Mouse (Mus musculus) kidney, embryonic 15.5 days (tissue): ENCODE data around the gene Bcl10. TPM values are rescaled to one million over a fixed set of nuclear protein-coding genes. Genes with fewer than 3 reads are reported as not detected.
A peak's percentile ranks its signal among the peaks of the same experiment; 100 is the strongest.

Experiments used
- ATAC-seq: fragments of 200-750 bp; cut with Nextera tagmentation; replicated peaks from 2 replicates; pipeline ENCODE4 v1.8.0; 2017; ENCODE audit warnings: moderate TSS enrichment; ENCODE audit not compliant: low FRiP score
- H3K27ac ChIP-seq: fragments of 300-500 bp; sonication (generic); 2 replicates; pipeline ENCODE4 v1.5.1; 2015; ENCODE audit warnings: mild to moderate bottlenecking, inconsistent platforms
- H3K27me3 ChIP-seq: fragments of 300-500 bp; sonication (generic); 2 replicates; pipeline ENCODE4 v1.6.1; 2015; ENCODE audit warnings: inconsistent platforms
- H3K36me3 ChIP-seq: fragments of 300-500 bp; sonication (generic); 2 replicates; pipeline ENCODE4 v1.6.1; 2015; ENCODE audit warnings: inconsistent platforms
- H3K4me1 ChIP-seq: fragments of 300-500 bp; sonication (generic); 2 replicates; pipeline ENCODE4 v1.6.1; 2015; ENCODE audit warnings: inconsistent platforms
- H3K4me2 ChIP-seq: fragments of 300-500 bp; sonication (generic); 2 replicates; pipeline ENCODE4 v1.6.1; 2015; ENCODE audit warnings: moderate library complexity, mild to moderate bottlenecking, inconsistent platforms
- H3K4me3 ChIP-seq: fragments of 300-500 bp; sonication (generic); replicated peaks from 2 replicates; pipeline ENCODE4 v1.5.1; 2015; ENCODE audit warnings: mild to moderate bottlenecking, inconsistent platforms
- H3K9ac ChIP-seq: fragments of 300-500 bp; sonication (generic); 2 replicates; pipeline ENCODE4 v1.6.1; 2015; ENCODE audit warnings: mild to moderate bottlenecking, inconsistent platforms
- H3K9me3 ChIP-seq: fragments of 300-500 bp; sonication (generic); replicated peaks from 2 replicates; pipeline ENCODE4 v1.6.1; 2016; ENCODE audit warnings: inconsistent platforms
- WGBS: fragments of 180-500 bp; shearing (Covaris S2); methylation state at CpG from one replicate; pipeline ENCODE4 v1.1.7; 2015; ENCODE audit warnings: mixed read lengths; 5-methylcytosine and 5-hydroxymethylcytosine counted together
- polyA plus RNA-seq: library from polyadenylated mRNA; unstranded; fragments of >200 nt; fragmentation: Nextera tagmentation; extraction: Ambion mirVana; gene quantifications from 2 replicates; pipeline ENCODE4 v1.2.1, GENCODE M21; 2015

Bcl10 gene
- polyA plus RNA-seq, 1 experiment from 2014 or later = 53.5 TPM

DNA sequence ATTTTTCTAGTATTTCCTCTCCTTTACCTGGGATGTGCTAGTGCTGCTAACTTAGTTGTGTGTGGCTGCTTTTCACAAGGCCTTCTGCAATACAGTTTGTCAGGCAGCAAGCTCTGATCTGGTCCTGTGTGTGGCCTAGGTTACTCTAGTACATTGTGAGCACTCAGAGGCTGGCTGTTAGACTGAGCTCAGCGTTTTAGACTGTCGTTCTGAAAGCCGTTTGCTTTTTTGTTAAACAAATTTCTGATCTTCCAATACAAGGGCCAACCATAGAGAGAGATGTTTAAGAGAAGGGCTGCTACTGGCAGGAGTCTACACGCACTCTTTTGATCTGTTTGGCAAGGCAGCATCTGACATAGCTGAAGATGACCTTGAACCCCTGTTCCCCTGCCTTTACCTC lies 17.4 kb downstream of the Bcl10 start:
- no peaks in the 10 kb centered on the region for H3K27me3 ChIP-seq
- no peak overlapping the region for H3K4me3 ChIP-seq
- H3K36me3 ChIP-seq = peaks cover 47% of the 10 kb centered on the region
- WGBS = 90% methylated on average over 4 of the region's 4 CpGs
- no peak overlapping the region for H3K9ac ChIP-seq
- H3K4me1 ChIP-seq = peaks cover 37% of the 10 kb centered on the region
- peak overlapping the region; percentile 77; the same call in 1 of the 2 replicates for H3K4me2 ChIP-seq
- no peak overlapping the region for H3K27ac ChIP-seq
- no peaks in the 10 kb centered on the region for H3K9me3 ChIP-seq
- ATAC-seq = no peak

DNA sequence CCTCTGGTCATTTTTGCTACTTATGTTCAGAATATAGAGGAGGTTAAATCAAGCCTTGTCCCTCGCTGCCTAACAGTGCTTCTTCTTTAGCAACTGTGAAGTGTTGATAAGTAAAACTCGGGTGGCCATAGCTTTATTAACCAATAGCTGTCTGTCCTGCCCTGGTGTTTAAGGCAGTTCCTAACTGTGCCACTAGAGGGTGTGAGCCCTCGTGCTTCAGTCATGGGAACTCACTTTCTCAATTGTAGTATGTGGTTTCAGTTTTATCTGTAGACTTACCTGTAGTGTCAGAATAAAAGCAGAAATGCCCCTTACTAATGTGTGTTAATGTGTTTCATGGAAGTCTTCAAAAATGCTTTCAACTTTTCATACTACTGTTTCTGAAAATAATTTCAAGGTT lies 19.4 kb downstream of the Bcl10 start:
- ATAC-seq = no peak
- H3K9me3 ChIP-seq = no peaks in the 10 kb centered on the region
- peaks cover 37% of the 10 kb centered on the region for H3K4me1 ChIP-seq

DNA sequence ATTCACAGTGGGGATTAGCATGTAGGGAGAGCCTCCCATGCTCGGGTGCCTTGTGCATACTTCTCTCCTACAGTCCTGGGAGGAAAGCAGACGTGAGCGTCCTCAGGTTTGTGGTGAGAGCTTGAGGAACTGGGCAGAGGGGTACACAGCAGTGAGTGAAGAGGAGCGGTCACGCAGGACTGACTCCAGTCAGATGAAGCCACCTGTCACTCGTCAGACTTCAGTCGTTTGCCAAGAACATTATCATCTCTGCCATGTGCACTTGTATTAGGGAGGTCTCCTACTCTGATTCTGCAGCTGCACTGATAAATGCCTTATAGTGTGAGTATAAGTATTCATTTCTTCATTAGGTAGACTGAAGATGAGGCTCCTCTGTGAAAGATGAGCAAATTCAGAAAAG lies 21.7 kb downstream of the Bcl10 start:
- 84% methylated on average over 7 of the region's 7 CpGs for WGBS
- no peak overlapping the region for H3K9ac ChIP-seq
- H3K27me3 ChIP-seq = no peaks in the 10 kb centered on the region
- no peak for ATAC-seq
- no peak overlapping the region for H3K27ac ChIP-seq
- H3K36me3 ChIP-seq = peaks cover 50% of the 10 kb centered on the region
- peaks cover 23% of the 10 kb centered on the region for H3K4me1 ChIP-seq
- H3K9me3 ChIP-seq = no peaks in the 10 kb centered on the region
- no peak overlapping the region for H3K4me2 ChIP-seq
- no peak overlapping the region for H3K4me3 ChIP-seq

More for the DNA sequence above, 19.4 kb downstream of the Bcl10 start:
- Histone ChIP-seq H3K27ac (no peak overlapping the region), H3K4me3 (no peak overlapping the region), H3K9ac (no peak overlapping the region), H3K36me3 (peaks cover 51% of the 10 kb centered on the region), H3K4me2 (no peak overlapping the region), H3K27me3 (no peaks in the 10 kb centered on the region)
- WGBS = 13% methylated on average over 3 of the region's 3 CpGs

DNA sequence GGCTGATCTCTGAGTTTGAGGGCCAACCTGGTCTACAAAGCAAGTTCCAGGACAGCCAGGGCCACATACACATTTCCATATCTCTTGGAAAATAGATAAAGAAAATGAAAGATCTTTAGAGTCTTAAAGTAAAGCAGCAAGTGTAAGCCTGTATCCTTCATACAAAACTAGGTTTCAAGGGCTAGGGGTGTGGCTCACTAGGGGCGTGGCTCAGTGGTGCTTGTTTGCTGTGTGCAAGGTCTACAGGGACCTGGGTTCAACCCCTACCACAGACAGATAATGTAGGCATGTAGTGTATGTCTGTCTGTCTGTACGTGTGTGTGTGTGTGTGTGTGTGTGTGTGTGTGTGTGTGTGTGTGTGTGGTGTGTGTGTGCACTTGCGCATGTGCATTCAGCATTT lies 23.3 kb downstream of the Bcl10 start:
- 75% methylated on average over 3 of the region's 3 CpGs for WGBS
- no peaks in the 10 kb centered on the region for H3K27me3 ChIP-seq
- peaks cover 38% of the 10 kb centered on the region for H3K36me3 ChIP-seq

DNA sequence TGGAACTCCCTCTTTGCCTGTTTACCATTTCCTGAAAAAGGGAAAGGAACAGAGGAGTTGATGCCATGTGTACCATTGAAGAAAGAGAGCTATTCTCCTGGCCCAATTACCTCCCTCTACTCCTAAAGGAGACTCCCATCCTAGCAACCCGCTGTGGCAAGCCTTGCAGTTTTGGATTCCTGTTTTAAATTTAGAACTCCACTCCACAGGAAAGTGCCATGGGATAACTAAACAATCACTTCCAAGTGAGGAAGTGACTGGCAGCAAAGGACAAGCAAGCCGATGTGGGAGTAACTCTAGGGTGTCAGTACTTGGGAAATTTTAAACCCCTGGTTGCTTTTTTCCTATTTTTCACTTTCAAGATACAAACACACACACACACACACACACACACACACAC lies 24.1 kb downstream of the Bcl10 start:
- Histone ChIP-seq H3K9me3 (no peaks in the 10 kb centered on the region), H3K27me3 (no peaks in the 10 kb centered on the region), H3K4me1 (peaks cover 20% of the 10 kb centered on the region), H3K4me3 (no peak overlapping the region), H3K27ac (no peak overlapping the region), H3K4me2 (no peak overlapping the region), H3K36me3 (peaks cover 31% of the 10 kb centered on the region), H3K9ac (no peak overlapping the region)
- ATAC-seq = no peak
- 44% methylated on average over 2 of the region's 2 CpGs for WGBS

More for the DNA sequence above, 23.3 kb downstream of the Bcl10 start:
- Histone ChIP-seq H3K9ac (no peak overlapping the region), H3K4me2 (no peak overlapping the region), H3K4me1 (peaks cover 24% of the 10 kb centered on the region), H3K4me3 (no peak overlapping the region), H3K9me3 (no peaks in the 10 kb centered on the region), H3K27ac (no peak overlapping the region)
- no peak for ATAC-seq

DNA sequence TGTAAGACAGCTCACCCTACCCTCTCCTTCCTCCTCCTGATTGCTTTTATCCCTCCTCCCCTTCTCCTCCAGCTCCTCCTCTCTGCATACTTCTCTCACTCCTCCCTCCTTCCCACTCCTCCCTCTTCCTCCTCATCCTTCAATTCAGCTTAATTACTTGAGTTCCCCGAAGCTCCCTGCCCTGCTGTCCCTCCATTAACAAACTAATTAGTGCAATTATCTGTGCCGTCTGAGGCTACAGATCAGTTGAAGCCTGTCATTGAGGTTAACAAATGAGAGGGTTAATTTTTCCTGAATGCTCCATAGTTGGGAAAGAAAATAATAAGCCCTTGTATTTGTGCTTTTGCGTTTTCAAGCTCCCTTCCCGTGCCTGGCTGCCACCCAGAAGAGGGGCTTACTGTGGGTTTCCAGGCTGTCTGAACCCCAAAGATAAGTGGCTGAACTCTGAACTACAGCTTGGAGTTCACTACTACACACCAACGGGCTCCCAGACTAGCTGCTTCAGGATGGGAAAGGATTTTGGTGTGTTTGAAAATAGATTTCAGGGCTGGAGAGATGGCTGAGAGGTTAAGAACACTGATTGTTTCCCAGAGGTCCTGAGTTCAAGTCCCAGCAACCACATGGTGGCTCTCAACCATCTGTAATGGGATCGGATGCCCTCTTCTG lies 25.1 kb downstream of the Bcl10 start:
- H3K4me1 ChIP-seq = peaks cover 15% of the 10 kb centered on the region
- no peak overlapping the region for H3K9ac ChIP-seq
- no peaks in the 10 kb centered on the region for H3K27me3 ChIP-seq
- 30% methylated on average over 6 of the region's 6 CpGs for WGBS
- ATAC-seq = no peak
- no peaks in the 10 kb centered on the region for H3K9me3 ChIP-seq
- H3K4me3 ChIP-seq = no peak overlapping the region
- no peak overlapping the region for H3K27ac ChIP-seq
- H3K36me3 ChIP-seq = peaks cover 25% of the 10 kb centered on the region
- H3K4me2 ChIP-seq = no peak overlapping the region

DNA sequence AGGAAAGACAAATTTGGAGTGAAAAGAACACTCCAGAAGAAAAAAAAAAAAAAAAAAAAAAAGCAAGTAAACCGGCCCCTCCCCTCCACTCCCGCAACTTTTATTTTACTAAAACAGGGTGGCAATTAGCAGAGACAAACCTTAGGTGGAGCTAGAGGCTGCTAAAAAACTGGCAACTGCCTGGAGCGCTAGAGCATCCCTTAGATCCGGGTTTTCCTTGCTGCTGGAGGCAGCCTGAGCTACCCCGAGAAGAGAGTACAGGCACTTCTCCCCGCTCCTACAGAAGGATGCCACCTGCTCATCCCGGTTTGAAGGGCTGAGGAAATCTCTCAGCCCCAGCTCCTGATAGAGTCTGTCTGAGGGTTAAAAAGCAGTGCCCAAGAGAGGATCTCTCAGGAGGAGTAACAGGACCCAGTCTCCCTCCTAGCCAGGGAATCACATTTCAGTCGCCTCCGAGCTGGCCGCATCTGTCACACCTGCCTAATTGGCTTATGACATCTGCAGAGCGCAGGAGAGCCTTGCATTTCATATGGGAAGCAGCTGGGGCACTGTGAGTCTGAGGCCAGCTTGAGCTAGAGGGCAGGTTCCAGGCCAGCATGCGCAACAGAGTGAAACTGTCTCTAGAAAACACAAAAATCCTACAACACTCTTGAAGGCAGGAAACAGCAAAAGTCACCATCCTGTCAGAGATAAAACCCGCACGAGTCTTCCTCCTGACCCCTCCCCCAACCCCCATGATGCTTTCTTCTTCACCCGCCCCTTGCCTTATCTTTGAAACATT lies 27.6 kb downstream of the Bcl10 start:
- peak overlapping the region; percentile 22 for H3K4me3 ChIP-seq

DNA sequence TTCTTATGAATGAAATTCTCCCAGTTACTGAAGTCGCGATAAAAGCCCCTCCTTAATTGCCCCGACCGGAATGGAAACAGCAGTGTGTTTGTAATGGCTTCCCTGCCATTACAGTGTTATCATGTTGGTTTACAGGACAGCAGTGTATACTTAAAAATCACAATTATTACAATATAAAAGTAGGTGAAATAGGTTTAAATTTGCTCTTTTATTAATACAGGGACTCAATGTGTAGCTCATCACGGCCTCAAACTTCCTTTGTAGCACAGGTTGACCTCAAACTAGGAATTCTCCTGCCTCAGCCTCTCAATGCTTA lies 28.2 kb downstream of the Bcl10 start:
- H3K9me3 ChIP-seq = no peaks in the 10 kb centered on the region
- 48% methylated on average over 5 of the region's 5 CpGs for WGBS
- no peak for ATAC-seq
- peaks cover 9% of the 10 kb centered on the region for H3K4me1 ChIP-seq
- H3K27ac ChIP-seq = no peak overlapping the region
- H3K36me3 ChIP-seq = no peaks in the 10 kb centered on the region
- H3K27me3 ChIP-seq = no peaks in the 10 kb centered on the region
- no peak overlapping the region for H3K9ac ChIP-seq
- H3K4me3 ChIP-seq = no peak overlapping the region
- peak overlapping the region; percentile 56; the same call in 1 of the 2 replicates for H3K4me2 ChIP-seq

More for the DNA sequence above, 27.6 kb downstream of the Bcl10 start:
- Histone ChIP-seq H3K4me2 (peak overlapping the region; percentile 56), H3K27ac (no peak overlapping the region; the same call in 1 of the 2 replicates), H3K36me3 (peaks cover 2% of the 10 kb centered on the region), H3K9ac (peak overlapping the region; percentile 33; the same call in 1 of the 2 replicates), H3K27me3 (no peaks in the 10 kb centered on the region), H3K9me3 (no peaks in the 10 kb centered on the region), H3K4me1 (peaks cover 9% of the 10 kb centered on the region)
- WGBS = 9% methylated on average over 15 of the region's 15 CpGs
- peak; percentile 87 for ATAC-seq

DNA sequence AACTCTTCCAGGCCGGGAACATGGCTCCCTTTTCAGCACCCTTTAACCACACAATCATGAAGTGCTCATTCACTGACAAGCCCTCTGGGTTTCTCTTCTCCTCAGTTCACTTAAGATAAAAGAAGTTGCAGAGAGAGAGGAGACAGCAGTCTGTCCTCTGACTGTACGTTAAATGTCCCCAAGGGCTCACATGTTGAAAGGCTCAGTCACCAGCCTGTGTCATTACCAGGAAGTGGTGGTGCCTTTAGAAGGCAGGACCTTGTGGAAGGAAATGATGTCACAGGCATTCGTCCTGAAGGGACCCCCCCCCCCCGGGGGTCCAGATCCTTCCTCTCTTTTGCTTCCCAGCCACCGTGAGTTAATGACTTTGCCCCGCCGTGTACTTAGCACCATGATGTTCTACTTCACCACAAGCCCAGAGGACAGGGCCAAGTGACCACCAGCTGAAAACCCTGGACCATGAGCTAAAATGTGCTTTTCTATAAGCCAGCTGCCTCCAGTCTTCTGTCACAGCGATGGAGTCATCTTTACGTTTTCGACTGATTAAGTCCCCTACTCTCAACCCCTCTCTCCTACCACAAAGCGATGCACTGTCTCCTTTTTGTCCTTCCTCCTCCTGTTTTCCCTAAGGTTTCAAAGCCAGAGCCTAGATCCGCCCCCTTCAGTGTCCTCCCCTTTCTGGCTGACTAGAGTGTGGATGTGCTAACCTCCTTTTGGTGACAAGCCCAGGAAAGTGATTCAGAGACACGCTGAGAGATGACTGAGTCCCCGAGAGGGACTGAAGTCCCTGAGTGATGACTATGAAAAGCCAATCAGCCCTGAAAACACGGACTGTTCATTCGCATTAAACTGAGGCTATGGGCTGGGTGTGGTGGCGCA lies 28.9 kb downstream of the Bcl10 start:
- no peaks in the 10 kb centered on the region for H3K9me3 ChIP-seq
- H3K27ac ChIP-seq = no peak overlapping the region
- no peaks in the 10 kb centered on the region for H3K36me3 ChIP-seq
- no peaks in the 10 kb centered on the region for H3K27me3 ChIP-seq
- H3K4me3 ChIP-seq = no peak overlapping the region
- H3K4me2 ChIP-seq = no peak overlapping the region
- WGBS = 72% methylated on average over 17 of the region's 17 CpGs
- H3K4me1 ChIP-seq = peaks cover 9% of the 10 kb centered on the region
- ATAC-seq = no peak
- H3K9ac ChIP-seq = no peak overlapping the region

DNA sequence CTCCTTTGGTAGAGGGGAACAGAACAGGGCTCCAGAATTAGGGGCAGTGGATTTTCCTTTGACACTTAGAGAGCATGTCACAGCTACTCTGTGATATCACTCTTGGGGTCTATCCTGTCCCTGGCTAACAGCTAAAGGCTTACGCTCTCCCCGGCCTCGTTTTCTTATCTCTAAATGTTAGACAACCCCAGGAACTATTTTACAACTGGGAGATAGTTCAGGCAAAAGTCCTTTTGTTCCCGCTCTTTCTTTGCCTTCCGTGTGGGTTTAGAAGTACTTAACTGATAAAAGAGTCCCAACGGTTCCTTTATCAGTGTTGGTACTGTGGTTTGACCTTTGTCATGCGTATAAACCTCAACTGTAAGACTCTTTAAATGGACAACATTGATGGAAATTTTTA lies 30.3 kb downstream of the Bcl10 start:
- no peak overlapping the region for H3K9ac ChIP-seq
- H3K4me1 ChIP-seq = peaks cover 9% of the 10 kb centered on the region
- H3K4me2 ChIP-seq = no peak overlapping the region
- no peaks in the 10 kb centered on the region for H3K9me3 ChIP-seq
- WGBS = 79% methylated on average over 7 of the region's 7 CpGs
- H3K27me3 ChIP-seq = no peaks in the 10 kb centered on the region
- H3K4me3 ChIP-seq = no peak overlapping the region
- no peak for ATAC-seq
- no peaks in the 10 kb centered on the region for H3K36me3 ChIP-seq
- no peak overlapping the region for H3K27ac ChIP-seq

DNA sequence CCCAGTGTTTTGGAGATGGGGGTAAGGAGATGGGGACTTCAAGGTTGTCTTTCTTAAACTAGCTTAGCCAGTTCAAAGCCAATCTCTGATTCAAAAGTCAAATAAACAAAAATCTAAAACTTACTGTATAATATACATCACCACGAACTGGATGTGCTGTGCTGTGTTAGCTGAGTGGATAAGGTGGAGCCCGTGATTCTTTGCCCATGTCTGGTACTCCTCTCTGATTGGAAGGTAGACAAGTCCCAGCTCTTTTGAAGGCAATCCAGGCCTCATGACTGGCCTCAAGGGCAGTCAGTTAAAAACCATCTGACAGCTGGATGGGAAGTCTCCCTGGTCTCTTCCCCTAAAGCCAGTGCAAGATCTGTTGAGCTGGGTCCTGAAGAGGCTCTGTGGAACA lies 30.8 kb downstream of the Bcl10 start:
- 90% methylated on average over 2 of the region's 2 CpGs for WGBS
- no peaks in the 10 kb centered on the region for H3K27me3 ChIP-seq
- no peaks in the 10 kb centered on the region for H3K36me3 ChIP-seq
- no peak overlapping the region for H3K4me2 ChIP-seq
- H3K4me3 ChIP-seq = no peak overlapping the region
- peaks cover 9% of the 10 kb centered on the region for H3K4me1 ChIP-seq
- H3K9ac ChIP-seq = no peak overlapping the region
- 0 out of 2 replicates have a peak, but pooled peaks cover 3% of the 10 kb centered on the region for H3K9me3 ChIP-seq
- no peak for ATAC-seq
- no peak overlapping the region for H3K27ac ChIP-seq

DNA sequence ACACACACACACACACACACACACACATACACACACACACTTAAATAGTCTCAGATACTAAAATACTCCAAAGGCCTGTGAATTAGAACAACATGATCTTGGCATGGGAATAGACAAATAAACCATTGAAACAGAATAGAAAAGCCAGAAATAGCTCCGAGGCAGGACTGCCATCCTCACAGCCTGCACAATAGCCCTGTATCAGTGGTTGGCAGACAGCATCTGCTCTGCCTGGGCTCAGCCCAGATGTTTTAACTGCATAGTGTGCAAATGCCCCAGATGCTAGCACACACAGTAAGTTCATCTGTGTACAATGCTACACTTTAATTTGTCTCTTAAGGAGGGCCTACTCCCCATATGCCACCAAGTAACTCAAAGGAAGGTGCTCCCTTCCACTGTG lies 37.2 kb downstream of the Bcl10 start:
- H3K27me3 ChIP-seq = peaks cover 26% of the 10 kb centered on the region
- no peak overlapping the region for H3K4me2 ChIP-seq
- H3K4me1 ChIP-seq = peaks cover 25% of the 10 kb centered on the region
- H3K4me3 ChIP-seq = no peak overlapping the region
- H3K9ac ChIP-seq = no peak overlapping the region
- ATAC-seq = no peak
- 0 out of 2 replicates have a peak, but pooled peaks cover 4% of the 10 kb centered on the region for H3K9me3 ChIP-seq
- H3K36me3 ChIP-seq = no peaks in the 10 kb centered on the region
- 74% methylated on average over 1 of the region's 1 CpGs for WGBS
- H3K27ac ChIP-seq = no peak overlapping the region
